Mouse (Mus musculus) lung, embryonic 15.5 days (tissue): ENCODE measurements around the gene Olfr490. TPM values are rescaled to one million over a fixed set of nuclear protein-coding genes. Genes with fewer than 3 reads are reported as not detected.

ENCODE experiments used
- ATAC-seq: fragments of 200-750 bp; cut with Nextera tagmentation; 2 replicates; pipeline ENCODE4 v1.8.0; 2017; ENCODE audit warnings: moderate number of reproducible peaks, borderline replicate concordance; ENCODE audit not compliant: low FRiP score, low TSS enrichment; ENCODE audit errors: extremely low read depth
- H3K27ac ChIP-seq: fragments of 300-500 bp; sonication (generic); 2 replicates; pipeline ENCODE4 v1.5.1; 2015; ENCODE audit warnings: moderate library complexity, mild to moderate bottlenecking, inconsistent platforms
- H3K27me3 ChIP-seq: fragments of 300-500 bp; sonication (generic); 2 replicates; pipeline ENCODE4 v1.6.1; 2015; ENCODE audit warnings: inconsistent platforms
- H3K36me3 ChIP-seq: fragments of 300-500 bp; sonication (generic); 2 replicates; pipeline ENCODE4 v1.6.1; 2015; ENCODE audit warnings: inconsistent platforms
- H3K4me1 ChIP-seq: fragments of 300-500 bp; sonication (generic); 2 replicates; pipeline ENCODE4 v1.6.1; 2015; ENCODE audit warnings: inconsistent platforms
- H3K4me2 ChIP-seq: fragments of 300-500 bp; sonication (generic); 2 replicates; pipeline ENCODE4 v1.6.1; 2015; ENCODE audit warnings: inconsistent platforms, mild to moderate bottlenecking, moderate library complexity
- H3K4me3 ChIP-seq: fragments of 300-500 bp; sonication (generic); 2 replicates; pipeline ENCODE4 v1.5.1; 2015; ENCODE audit warnings: mild to moderate bottlenecking, inconsistent platforms
- H3K9ac ChIP-seq: fragments of 300-500 bp; sonication (generic); 2 replicates; pipeline ENCODE4 v1.6.1; 2015; ENCODE audit warnings: inconsistent platforms
- H3K9me3 ChIP-seq: fragments of 300-500 bp; sonication (generic); 2 replicates; pipeline ENCODE4 v1.6.1; 2016; ENCODE audit warnings: inconsistent platforms
- WGBS: fragments of 180-500 bp; shearing (Covaris S2); methylation state at CpG from one replicate; pipeline ENCODE4 v1.1.7; 2015; 5-methylcytosine and 5-hydroxymethylcytosine counted together
- polyA plus RNA-seq: library from polyadenylated mRNA; unstranded; fragments of >200 nt; fragmentation: Nextera tagmentation; extraction: Ambion mirVana; gene quantifications from 2 replicates; pipeline ENCODE4 v1.2.1, GENCODE M21; 2015

The Olfr490 gene
- not detected in 2 replicates for polyA plus RNA-seq

- Histone ChIP-seq H3K27me3 (no peaks in the 10 kb centered on the region), H3K4me2 (no peak within 1 kb of the TSS), H3K9ac (no peak within 1 kb of the TSS), H3K27ac (no peak within 1 kb of the TSS), H3K4me3 (no peak within 1 kb of the TSS), H3K4me1 (no peaks in the 10 kb centered on the region), H3K9me3 (no peaks in the 10 kb centered on the region), H3K36me3 (no peaks in the 10 kb centered on the region)
- ATAC-seq = no peak
These were observed at the start of gene Olfr490 for GRCm38 (mm10) chr7:108288834-108289233. Olfr490 (minus strand) TSS chr7:108288934.

DNA sequence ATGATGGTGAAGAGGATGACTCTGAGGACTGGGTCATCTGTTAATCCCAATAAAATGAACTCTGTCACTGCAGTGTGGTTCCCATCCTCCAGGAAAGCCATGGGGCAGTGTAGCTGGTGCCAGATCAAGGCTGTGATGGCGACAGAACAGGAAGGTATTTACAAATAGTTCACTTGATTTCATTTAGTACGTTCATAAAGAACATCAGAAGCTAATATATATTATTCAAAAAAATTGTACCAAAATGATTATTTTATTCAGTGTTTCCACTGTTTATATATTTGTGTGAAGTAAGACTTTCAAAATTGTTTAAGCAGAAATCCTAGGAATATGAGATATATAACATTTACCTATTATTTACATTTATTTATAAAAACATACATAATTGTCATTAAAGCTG is 34.8 kb upstream of the Olfr490 start, which contains the start of gene Olfr492:
TSS of gene Olfr492 (minus strand) at position 101 of the 400 bp plus-strand sequence.
- 64% methylated on average over 2 of the region's 2 CpGs for WGBS
- no peak for ATAC-seq

GRCm38 (mm10) chr7:108313151-108313550 is 24.4 kb upstream of the Olfr490 start, which contains the start of gene Olfr491:
Olfr491 (plus strand) TSS chr7:108313451.
- H3K9ac ChIP-seq = no peak within 1 kb of the TSS
- no peaks in the 10 kb centered on the region for H3K4me1 ChIP-seq
- H3K4me2 ChIP-seq = no peak within 1 kb of the TSS
- H3K27ac ChIP-seq = no peak within 1 kb of the TSS
- 37% methylated on average over 1 of the region's 1 CpGs for WGBS
- no peaks in the 10 kb centered on the region for H3K27me3 ChIP-seq
- no peak for ATAC-seq
- H3K36me3 ChIP-seq = no peaks in the 10 kb centered on the region
- no peak within 1 kb of the TSS for H3K4me3 ChIP-seq
- H3K9me3 ChIP-seq = no peaks in the 10 kb centered on the region

More for the DNA sequence above, 34.8 kb upstream of the Olfr490 start, which contains the start of gene Olfr492:
- Histone ChIP-seq H3K36me3 (no peaks in the 10 kb centered on the region), H3K4me3 (no peak within 1 kb of the TSS), H3K4me2 (no peak within 1 kb of the TSS), H3K9ac (no peak within 1 kb of the TSS), H3K27ac (no peak within 1 kb of the TSS), H3K27me3 (no peaks in the 10 kb centered on the region), H3K9me3 (no peaks in the 10 kb centered on the region), H3K4me1 (no peaks in the 10 kb centered on the region)

DNA sequence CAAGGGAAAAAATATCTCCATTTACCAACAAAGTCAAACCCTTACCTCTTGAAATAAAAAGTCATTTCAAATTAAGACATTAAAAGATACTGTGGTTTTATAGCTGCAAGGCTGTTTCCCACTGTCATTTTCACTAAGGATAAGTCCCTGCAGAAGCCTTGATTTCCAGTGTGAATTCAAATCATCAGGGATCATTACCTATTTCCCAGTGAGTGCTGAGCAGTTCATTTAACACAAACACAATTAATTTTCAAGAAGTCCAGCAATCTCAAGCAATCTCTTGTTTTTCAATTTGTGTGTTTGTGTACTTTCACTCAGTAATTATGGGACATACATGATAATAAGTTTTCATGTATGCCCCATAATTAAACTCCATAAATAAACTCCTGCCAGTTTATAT is 30.5 kb downstream of the Olfr490 start, which contains the start of gene Olfr488:
TSS of gene Olfr488 (minus strand) at position 101 of the 400 bp plus-strand sequence.
- H3K36me3 ChIP-seq = no peaks in the 10 kb centered on the region
- no peak within 1 kb of the TSS for H3K9ac ChIP-seq

More for the DNA sequence above, 30.5 kb downstream of the Olfr490 start, which contains the start of gene Olfr488:
- no peak within 1 kb of the TSS for H3K4me2 ChIP-seq
- no peak within 1 kb of the TSS for H3K4me3 ChIP-seq
- no peaks in the 10 kb centered on the region for H3K27me3 ChIP-seq
- ATAC-seq = no peak
- H3K27ac ChIP-seq = no peak within 1 kb of the TSS
- no peaks in the 10 kb centered on the region for H3K9me3 ChIP-seq
- no peaks in the 10 kb centered on the region for H3K4me1 ChIP-seq

Other genes starting within 250 kb of the Olfr490 start
- gene Olfr479, start 238.2 kb downstream of the Olfr490 start, polyA plus RNA-seq = not detected in 2 replicates
- gene Olfr480, start 221.6 kb downstream of the Olfr490 start, polyA plus RNA-seq = not detected in 2 replicates
- gene Olfr481, start 209.1 kb downstream of the Olfr490 start, polyA plus RNA-seq = not detected in 2 replicates
- not detected in 2 replicates for gene Olfr482, start 191.3 kb downstream of the Olfr490 start, polyA plus RNA-seq
- not detected in 2 replicates for gene Olfr483, start 188.1 kb downstream of the Olfr490 start, polyA plus RNA-seq
- gene Olfr484, start 161.5 kb downstream of the Olfr490 start, polyA plus RNA-seq = not detected in 2 replicates
- gene Olfr485, start 129.1 kb downstream of the Olfr490 start, polyA plus RNA-seq = not detected in 2 replicates
- not detected in 2 replicates for gene Olfr486, start 116.2 kb downstream of the Olfr490 start, polyA plus RNA-seq
- gene Olfr487, start 74.3 kb downstream of the Olfr490 start, polyA plus RNA-seq = not detected in 2 replicates
- gene Olfr488, start 30.6 kb downstream of the Olfr490 start, polyA plus RNA-seq = not detected in 2 replicates
- not detected in 2 replicates for gene Olfr491, start 24.5 kb upstream of the Olfr490 start, polyA plus RNA-seq
- not detected in 2 replicates for gene Olfr492, start 34.7 kb upstream of the Olfr490 start, polyA plus RNA-seq
- not detected in 2 replicates for gene Olfr493, start 58.0 kb upstream of the Olfr490 start, polyA plus RNA-seq
- not detected in 2 replicates for gene Olfr494, start 76.4 kb upstream of the Olfr490 start, polyA plus RNA-seq
- gene Olfr495, start 104.2 kb upstream of the Olfr490 start, polyA plus RNA-seq = not detected in 2 replicates
- gene Olfr497, start 131.5 kb upstream of the Olfr490 start, polyA plus RNA-seq = not detected in 2 replicates
- not detected in 2 replicates for gene Olfr498, start 176.4 kb upstream of the Olfr490 start, polyA plus RNA-seq
- gene Olfr502, start 236.1 kb upstream of the Olfr490 start, polyA plus RNA-seq = not detected in 2 replicates